Mouse (Mus musculus): ENCODE data around the gene Cd48. TPM values are rescaled to one million over a fixed set of nuclear protein-coding genes. Genes with fewer than 3 reads are reported as not detected.

Gene Cd48
- polyA plus RNA-seq, 1 experiment: not detected

DNA sequence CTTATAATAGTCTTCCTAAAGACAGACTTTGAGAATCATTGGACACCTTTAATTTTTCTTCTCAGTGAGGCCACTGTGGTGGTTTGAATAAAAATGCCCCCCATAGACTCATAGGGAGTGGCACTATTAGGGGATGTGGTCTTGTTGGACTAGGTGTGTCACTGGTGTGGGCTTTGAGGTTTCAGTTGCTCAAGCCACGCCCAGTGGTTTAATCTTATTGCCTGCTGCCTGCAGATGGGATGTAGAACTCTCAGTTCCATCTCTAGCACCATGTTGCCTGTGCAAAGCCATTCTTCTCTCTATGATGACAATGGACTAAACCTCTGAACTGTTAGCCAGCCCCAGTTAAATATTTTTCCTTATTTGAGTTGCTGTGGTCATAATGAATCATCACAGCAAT, 4.1 kb upstream of the Cd48 start:
- Histone ChIP-seq H3ac (ENCODE audit: control insufficient read depth, insufficient read length) (no peak overlapping the region), H3K36me3 (ENCODE audit: control insufficient read depth, insufficient read depth) (no peaks in the 10 kb centered on the region), H3K79me2 (ENCODE audit: control insufficient read depth, insufficient read depth) (no peaks in the 10 kb centered on the region), H3K4me2 (ENCODE audit: low read depth) (no peak overlapping the region), H3K4me3 (no peak overlapping the region), H3K27me3 (ENCODE audit: control insufficient read depth, insufficient read depth, insufficient read length) (no peaks in the 10 kb centered on the region)
- TF ChIP-seq REST (IDR thresholded peaks at IDR 0.05; ENCODE audit: insufficient read depth, insufficient read length): no peak
- TF ChIP-seq TCF3 (IDR thresholded peaks at IDR 0.05; ENCODE audit: insufficient read length, low read depth): no peak
- TF ChIP-seq USF1 (IDR thresholded peaks at IDR 0.05; ENCODE audit: low read depth): no peak
- TF ChIP-seq E2F4 (IDR thresholded peaks at IDR 0.05; ENCODE audit: insufficient read depth): no peak
- TF ChIP-seq MAX (IDR thresholded peaks at IDR 0.05; ENCODE audit: low read depth): no peak
- no peak for TF ChIP-seq POLR2AphosphoS2 (IDR thresholded peaks at IDR 0.05; ENCODE audit: insufficient read length, low read depth)
- no peak for TF ChIP-seq TCF12 (IDR thresholded peaks at IDR 0.05; ENCODE audit: insufficient read depth, poor library complexity, severe bottlenecking)
- no peak for TF ChIP-seq POLR2A (IDR thresholded peaks at IDR 0.05; ENCODE audit: insufficient read length, low read depth)
- no peak for TF ChIP-seq SRF (IDR thresholded peaks at IDR 0.05; ENCODE audit: control insufficient read depth, insufficient read length, low read depth)

DNA sequence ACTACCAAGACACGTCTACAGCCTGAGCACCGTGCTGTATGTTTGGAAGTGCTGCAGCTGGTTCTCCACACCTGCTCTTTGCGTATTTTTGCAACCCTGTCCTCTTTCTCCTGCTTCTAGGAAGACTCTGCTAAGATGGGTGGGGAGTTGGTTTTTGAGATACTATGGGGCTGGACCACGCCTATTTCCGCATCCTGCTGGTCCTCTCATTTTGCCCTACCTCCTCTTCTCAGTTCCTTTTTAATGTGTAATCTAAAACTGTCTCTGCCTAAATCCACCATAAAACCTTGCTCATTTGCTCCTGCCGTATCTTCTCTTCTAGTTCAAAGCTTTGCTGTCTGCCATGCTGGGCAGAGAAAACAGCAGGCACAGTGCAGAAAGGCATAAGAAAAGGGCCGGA, 800 bp upstream of the Cd48 start:
- Histone ChIP-seq H3K36me3 (ENCODE audit: control insufficient read depth, insufficient read depth) (no peaks in the 10 kb centered on the region), H3K27me3 (ENCODE audit: control insufficient read depth, insufficient read depth, insufficient read length) (no peaks in the 10 kb centered on the region), H3K79me2 (ENCODE audit: control insufficient read depth, insufficient read depth) (no peaks in the 10 kb centered on the region), H3K4me2 (ENCODE audit: low read depth) (no peak overlapping the region), H3ac (ENCODE audit: control insufficient read depth, insufficient read length) (no peak overlapping the region), H3K4me3 (no peak overlapping the region)
- TF ChIP-seq CEBPB (IDR thresholded peaks at IDR 0.05; ENCODE audit: insufficient read depth, poor library complexity, severe bottlenecking) (no peak), POLR2A (IDR thresholded peaks at IDR 0.05; ENCODE audit: insufficient read length, low read depth) (no peak), MYOG (IDR thresholded peaks at IDR 0.05; ENCODE audit: control insufficient read depth in 1 of 3, insufficient read depth in 1 of 3, insufficient read length in 2 of 3, low read depth in 2 of 3) (no peak), TCF3 (IDR thresholded peaks at IDR 0.05; ENCODE audit: insufficient read length, low read depth) (no peak), E2F4 (IDR thresholded peaks at IDR 0.05; ENCODE audit: insufficient read depth) (no peak), TCF12 (IDR thresholded peaks at IDR 0.05; ENCODE audit: insufficient read depth, poor library complexity, severe bottlenecking) (no peak), SRF (IDR thresholded peaks at IDR 0.05; ENCODE audit: control insufficient read depth, insufficient read length, low read depth) (no peak), REST (IDR thresholded peaks at IDR 0.05; ENCODE audit: insufficient read depth, insufficient read length) (no peak), USF1 (IDR thresholded peaks at IDR 0.05; ENCODE audit: low read depth) (no peak), POLR2AphosphoS2 (IDR thresholded peaks at IDR 0.05; ENCODE audit: insufficient read length, low read depth) (no peak), MAX (IDR thresholded peaks at IDR 0.05; ENCODE audit: low read depth) (no peak), MYOD1 (IDR thresholded peaks at IDR 0.05; ENCODE audit: control insufficient read depth in 1 of 3, insufficient read length in 2 of 3, low read depth in 2 of 3) (no peak)

DNA sequence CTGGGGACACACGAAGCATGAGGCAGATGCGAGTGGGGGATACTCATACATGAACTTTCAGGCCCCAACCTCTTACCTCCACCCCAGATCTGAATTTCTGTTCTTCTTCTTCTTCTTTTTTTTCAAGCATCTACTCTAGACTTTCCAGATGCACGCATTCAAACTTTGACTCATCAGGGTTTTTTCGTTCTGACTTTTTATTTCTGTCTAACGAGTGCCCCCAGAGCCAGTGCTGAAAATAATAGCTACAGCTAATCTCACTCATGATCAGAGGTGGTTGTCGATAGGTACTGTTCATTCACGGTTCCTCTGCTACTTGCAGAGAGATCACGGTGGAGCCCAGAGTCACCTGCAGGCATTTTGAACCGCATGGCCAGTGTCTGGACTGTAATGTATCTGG, 3.1 kb downstream of the Cd48 start:
- TF ChIP-seq TCF12 (IDR thresholded peaks at IDR 0.05; ENCODE audit: insufficient read depth, poor library complexity, severe bottlenecking) (no peak), TCF3 (IDR thresholded peaks at IDR 0.05; ENCODE audit: insufficient read length, low read depth) (no peak), MAX (IDR thresholded peaks at IDR 0.05; ENCODE audit: low read depth) (no peak)
- no peak overlapping the region for H3ac ChIP-seq (ENCODE audit: control insufficient read depth, insufficient read length)
- no peaks in the 10 kb centered on the region for H3K27me3 ChIP-seq (ENCODE audit: control insufficient read depth, insufficient read depth, insufficient read length)
- H3K4me3 ChIP-seq: no peak overlapping the region
- H3K79me2 ChIP-seq (ENCODE audit: control insufficient read depth, insufficient read depth): no peaks in the 10 kb centered on the region
- no peaks in the 10 kb centered on the region for H3K36me3 ChIP-seq (ENCODE audit: control insufficient read depth, insufficient read depth)
- no peak overlapping the region for H3K4me2 ChIP-seq (ENCODE audit: low read depth)

DNA sequence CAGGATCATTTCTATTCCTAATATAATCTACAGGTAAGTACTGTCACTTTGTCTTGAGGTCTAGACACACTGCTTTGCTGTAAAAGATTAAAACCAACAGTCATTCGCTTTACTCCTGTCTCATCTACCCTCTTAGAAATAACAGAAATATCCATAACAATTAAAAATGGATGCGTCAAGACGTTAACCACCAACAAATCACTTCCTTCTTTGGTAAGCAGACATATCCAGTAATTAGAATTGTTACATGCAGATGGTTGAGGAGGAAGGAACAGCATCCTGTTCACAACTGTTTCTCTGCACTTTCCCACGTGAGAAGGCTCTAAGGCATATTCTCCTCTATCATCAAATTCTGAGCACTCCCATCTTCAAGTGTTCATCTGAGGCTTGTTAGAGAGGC, 5.5 kb downstream of the Cd48 start:
- no peaks in the 10 kb centered on the region for H3K36me3 ChIP-seq (ENCODE audit: control insufficient read depth, insufficient read depth)
- H3ac ChIP-seq (ENCODE audit: control insufficient read depth, insufficient read length): no peak overlapping the region
- TF ChIP-seq MYOG (IDR thresholded peaks at IDR 0.05; ENCODE audit: control insufficient read depth in 1 of 3, insufficient read depth in 1 of 3, insufficient read length in 2 of 3, low read depth in 2 of 3) (no peak), MYOD1 (IDR thresholded peaks at IDR 0.05; ENCODE audit: control insufficient read depth in 1 of 3, insufficient read length in 2 of 3, low read depth in 2 of 3) (no peak), POLR2A (IDR thresholded peaks at IDR 0.05; ENCODE audit: insufficient read length, low read depth) (no peak), SRF (IDR thresholded peaks at IDR 0.05; ENCODE audit: control insufficient read depth, insufficient read length, low read depth) (no peak), POLR2AphosphoS2 (IDR thresholded peaks at IDR 0.05; ENCODE audit: insufficient read length, low read depth) (no peak), TCF12 (IDR thresholded peaks at IDR 0.05; ENCODE audit: insufficient read depth, poor library complexity, severe bottlenecking) (no peak), CEBPB (IDR thresholded peaks at IDR 0.05; ENCODE audit: insufficient read depth, poor library complexity, severe bottlenecking) (no peak), TCF3 (IDR thresholded peaks at IDR 0.05; ENCODE audit: insufficient read length, low read depth) (no peak), REST (IDR thresholded peaks at IDR 0.05; ENCODE audit: insufficient read depth, insufficient read length) (no peak), MAX (IDR thresholded peaks at IDR 0.05; ENCODE audit: low read depth) (no peak)
- no peak overlapping the region for H3K4me2 ChIP-seq (ENCODE audit: low read depth)
- H3K27me3 ChIP-seq (ENCODE audit: control insufficient read depth, insufficient read depth, insufficient read length): no peaks in the 10 kb centered on the region
- H3K79me2 ChIP-seq (ENCODE audit: control insufficient read depth, insufficient read depth): no peaks in the 10 kb centered on the region
- no peak overlapping the region for H3K4me3 ChIP-seq

DNA sequence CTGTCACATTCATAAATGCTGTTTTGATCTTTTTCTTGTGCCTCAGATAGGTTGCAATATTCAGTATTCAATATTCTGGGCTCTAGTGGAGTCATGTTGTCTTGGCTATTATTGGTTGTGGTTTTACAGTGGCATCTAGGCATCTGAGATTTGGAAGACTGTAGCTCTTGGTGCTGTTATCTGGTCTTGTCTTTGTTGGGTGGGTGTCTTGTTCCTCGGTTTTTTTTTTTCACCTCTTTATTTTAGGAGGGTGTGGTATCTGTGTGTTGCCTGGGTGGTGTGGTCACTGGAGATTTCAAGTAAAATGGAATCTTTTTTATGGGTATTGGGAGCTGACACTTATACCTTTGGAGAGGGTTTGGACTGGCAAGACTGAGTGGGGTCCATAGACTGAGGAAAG, 12.1 kb downstream of the Cd48 start:
- H3K79me2 ChIP-seq (ENCODE audit: control insufficient read depth, insufficient read depth): no peaks in the 10 kb centered on the region
- TF ChIP-seq POLR2A (IDR thresholded peaks at IDR 0.05; ENCODE audit: insufficient read length, low read depth): no peak
- no peak for TF ChIP-seq MYOD1 (IDR thresholded peaks at IDR 0.05; ENCODE audit: control insufficient read depth in 1 of 3, insufficient read length in 2 of 3, low read depth in 2 of 3)
- no peak for TF ChIP-seq TCF12 (IDR thresholded peaks at IDR 0.05; ENCODE audit: insufficient read depth, poor library complexity, severe bottlenecking)
- TF ChIP-seq E2F4 (IDR thresholded peaks at IDR 0.05; ENCODE audit: insufficient read depth): no peak
- no peak for TF ChIP-seq POLR2AphosphoS2 (IDR thresholded peaks at IDR 0.05; ENCODE audit: insufficient read length, low read depth)
- no peak for TF ChIP-seq USF1 (IDR thresholded peaks at IDR 0.05; ENCODE audit: low read depth)
- TF ChIP-seq REST (IDR thresholded peaks at IDR 0.05; ENCODE audit: insufficient read depth, insufficient read length): no peak
- no peak for TF ChIP-seq TCF3 (IDR thresholded peaks at IDR 0.05; ENCODE audit: insufficient read length, low read depth)
- no peak for TF ChIP-seq SRF (IDR thresholded peaks at IDR 0.05; ENCODE audit: control insufficient read depth, insufficient read length, low read depth)
- no peak for TF ChIP-seq CEBPB (IDR thresholded peaks at IDR 0.05; ENCODE audit: insufficient read depth, poor library complexity, severe bottlenecking)
- TF ChIP-seq MAX (IDR thresholded peaks at IDR 0.05; ENCODE audit: low read depth): no peak
- no peak for TF ChIP-seq MYOG (IDR thresholded peaks at IDR 0.05; ENCODE audit: control insufficient read depth in 1 of 3, insufficient read depth in 1 of 3, insufficient read length in 2 of 3, low read depth in 2 of 3)
- no peaks in the 10 kb centered on the region for H3K36me3 ChIP-seq (ENCODE audit: control insufficient read depth, insufficient read depth)
- H3ac ChIP-seq (ENCODE audit: control insufficient read depth, insufficient read length): no peak overlapping the region
- no peaks in the 10 kb centered on the region for H3K27me3 ChIP-seq (ENCODE audit: control insufficient read depth, insufficient read depth, insufficient read length)
- no peak overlapping the region for H3K4me3 ChIP-seq
- no peak overlapping the region for H3K4me2 ChIP-seq (ENCODE audit: low read depth)

All from myocyte (in vitro differentiated cells).